Mouse (Mus musculus) telencephalon, adult 2 months (tissue): ENCODE data around the gene Magi2.
A peak's percentile ranks its signal among the peaks of the same experiment; 100 is the strongest.
"Not testable (repeated sequence)": the region's sequence is repeated elsewhere in the genome, so short reads cannot be mapped to it uniquely, and the experiment has no call there.

Source experiments
- DNase-seq: peaks from one replicate; pipeline ENCODE4 v3.0.0-alpha.2; 2011; ENCODE audit warnings: low read depth, low spot score

The Magi2 gene

GRCm38 (mm10) chr5:20242496-20242895 is 1015.7 kb downstream of the Magi2 start:
- no peak for DNase-seq

GRCm38 (mm10) chr5:20249382-20249781 is 1022.5 kb downstream of the Magi2 start:
- no peak for DNase-seq

GRCm38 (mm10) chr5:20251541-20251940 is 1024.7 kb downstream of the Magi2 start:
- DNase-seq, result no peak

- peak; percentile 70 for DNase-seq
Measured at GRCm38 (mm10) chr5:20256150-20256868, 1029.5 kb downstream of the Magi2 start.

- DNase-seq, result no peak
Measured at GRCm38 (mm10) chr5:20256933-20257332, 1030.1 kb downstream of the Magi2 start.

- DNase-seq, result no peak
Measured at GRCm38 (mm10) chr5:20257419-20257818, 1030.6 kb downstream of the Magi2 start.

GRCm38 (mm10) chr5:20259719-20260118 is 1032.9 kb downstream of the Magi2 start:
- no peak for DNase-seq

GRCm38 (mm10) chr5:20272680-20273079 is 1045.8 kb downstream of the Magi2 start:
- not testable (repeated sequence) for DNase-seq

- DNase-seq, result peak; percentile 48
Measured at GRCm38 (mm10) chr5:20275632-20276031, 1048.8 kb downstream of the Magi2 start.

GRCm38 (mm10) chr5:20285080-20285840 is 1058.4 kb downstream of the Magi2 start:
- no peak for DNase-seq

GRCm38 (mm10) chr5:20294521-20294920 is 1067.7 kb downstream of the Magi2 start:
- no peak for DNase-seq

GRCm38 (mm10) chr5:20299816-20300215 is 1073.0 kb downstream of the Magi2 start:
- DNase-seq, result no peak

- DNase-seq, result peak; percentile 66
Measured at GRCm38 (mm10) chr5:20303056-20303965, 1076.5 kb downstream of the Magi2 start.

GRCm38 (mm10) chr5:20320970-20321369 is 1094.1 kb downstream of the Magi2 start:
- no peak for DNase-seq

- no peak for DNase-seq
Measured at GRCm38 (mm10) chr5:20325290-20325689, 1098.5 kb downstream of the Magi2 start.

- DNase-seq, result no peak
Measured at GRCm38 (mm10) chr5:20328901-20329300, 1102.1 kb downstream of the Magi2 start.

- DNase-seq, result no peak
Measured at GRCm38 (mm10) chr5:20330025-20330424, 1103.2 kb downstream of the Magi2 start.

GRCm38 (mm10) chr5:20332574-20332973 is 1105.7 kb downstream of the Magi2 start:
- no peak for DNase-seq

- DNase-seq, result no peak
Measured at GRCm38 (mm10) chr5:20334549-20334948, 1107.7 kb downstream of the Magi2 start.

- no peak for DNase-seq
Measured at GRCm38 (mm10) chr5:20352941-20353340, 1126.1 kb downstream of the Magi2 start.

GRCm38 (mm10) chr5:20358437-20358836 is 1131.6 kb downstream of the Magi2 start:
- no peak for DNase-seq

GRCm38 (mm10) chr5:20359021-20359420 is 1132.2 kb downstream of the Magi2 start:
- DNase-seq, result no peak
